Mouse (Mus musculus) erythroid progenitor cell, adult 5-6 weeks (primary cell): ENCODE data around the gene Trpv6. TPM values are rescaled to one million over a fixed set of nuclear protein-coding genes. Genes with fewer than 3 reads are reported as not detected.

ENCODE experiments used
- ATAC-seq: replicated peaks from 2 replicates; pipeline ENCODE4 v1.8.0; 2016; ENCODE audit warnings: moderate number of reproducible peaks, mild to moderate bottlenecking, moderate TSS enrichment, inconsistent platforms; ENCODE audit not compliant: poor library complexity, low FRiP score, severe bottlenecking
- total RNA-seq, 2 experiments: library from RNA; stranded (forward) in 1 of 2; stranded (reverse) in 1 of 2; fragments of 150-400 nt in 1 of 2; fragments of 186-747, 209-891 nt in 1 of 2; gene quantifications; 2 replicates each; pipeline versions ENCODE4 v1.2.3 to v1.2.4; 2015 to 2017; ENCODE audit warnings: low replicate concordance in 2 of 2

Trpv6 gene
- total RNA-seq, 2 experiments from 2014 or later = not detected

DNA sequence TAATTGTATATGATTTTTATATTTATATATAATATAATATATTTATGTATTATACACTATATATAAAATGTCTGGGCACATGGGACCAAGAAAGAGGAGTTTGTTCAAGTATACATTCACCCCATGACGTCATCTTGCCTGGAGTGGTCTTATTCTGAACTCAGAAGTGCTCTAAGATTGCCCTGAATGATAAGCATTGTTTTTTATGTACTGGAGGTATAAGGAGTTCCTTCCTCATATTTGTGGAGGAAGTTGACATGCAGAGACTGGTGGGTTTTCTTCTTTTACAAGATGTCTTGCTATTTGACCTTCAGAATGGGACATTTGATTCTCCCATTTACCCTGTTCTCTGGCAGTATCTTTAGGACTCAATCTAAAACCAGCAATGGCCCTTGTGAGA, 8.0 kb downstream of the Trpv6 start:
- ATAC-seq = no peak

DNA sequence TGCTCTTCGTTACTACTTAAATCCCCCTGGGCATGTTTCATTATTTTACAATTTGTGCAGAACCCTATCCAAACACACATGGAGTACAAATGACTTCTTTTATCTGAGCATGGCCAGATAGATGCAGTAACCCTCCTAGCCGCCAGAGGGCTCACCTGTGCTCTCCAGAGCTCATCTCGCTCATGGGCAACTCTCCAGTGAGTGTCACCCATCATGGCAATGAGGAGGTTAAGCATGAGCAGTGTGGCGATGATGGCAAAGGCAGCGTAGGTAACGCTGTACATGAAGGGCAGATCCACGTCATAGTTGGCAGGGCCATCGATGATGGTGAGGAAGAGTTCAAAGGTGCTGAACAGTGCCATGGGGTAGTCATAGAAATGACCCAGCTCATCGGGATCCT, 13.5 kb downstream of the Trpv6 start:
- peak; percentile 72 for ATAC-seq

DNA sequence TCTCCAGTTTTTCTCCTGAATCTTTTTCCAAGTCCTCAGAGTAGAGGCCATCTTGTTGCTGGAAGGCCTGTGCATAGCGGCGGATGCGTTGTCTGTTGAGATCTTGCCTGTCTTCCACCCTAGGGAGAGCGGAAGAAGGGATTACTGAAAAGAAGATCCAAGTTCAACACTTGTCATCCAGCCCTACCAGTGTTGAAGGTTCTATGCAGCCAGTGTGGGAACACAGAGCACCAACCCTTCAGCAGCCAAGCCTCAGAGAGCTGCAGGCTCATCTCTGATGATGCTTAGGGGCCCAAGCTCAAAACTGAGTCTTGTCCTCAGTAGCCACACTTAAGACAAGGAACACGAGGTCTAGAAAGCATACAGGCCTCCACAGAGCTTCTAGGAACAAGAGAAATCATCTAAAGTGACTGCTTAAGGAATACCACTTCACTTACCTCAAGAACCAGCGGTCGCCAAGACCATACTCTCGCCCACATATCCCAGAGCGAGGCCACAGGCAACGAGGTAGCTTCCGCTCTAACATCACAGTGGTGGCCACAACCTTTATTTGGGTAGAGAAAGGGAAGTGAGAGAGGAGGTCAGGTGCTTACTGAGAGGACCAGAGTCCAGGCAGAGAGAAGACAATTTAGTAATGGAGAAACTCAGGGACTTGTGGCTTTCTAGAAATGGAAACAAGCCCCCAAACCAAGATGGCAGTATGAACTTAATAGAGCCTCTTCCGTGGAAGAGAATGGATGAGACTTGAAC, 14.8 kb downstream of the Trpv6 start:
- ATAC-seq = no peak

DNA sequence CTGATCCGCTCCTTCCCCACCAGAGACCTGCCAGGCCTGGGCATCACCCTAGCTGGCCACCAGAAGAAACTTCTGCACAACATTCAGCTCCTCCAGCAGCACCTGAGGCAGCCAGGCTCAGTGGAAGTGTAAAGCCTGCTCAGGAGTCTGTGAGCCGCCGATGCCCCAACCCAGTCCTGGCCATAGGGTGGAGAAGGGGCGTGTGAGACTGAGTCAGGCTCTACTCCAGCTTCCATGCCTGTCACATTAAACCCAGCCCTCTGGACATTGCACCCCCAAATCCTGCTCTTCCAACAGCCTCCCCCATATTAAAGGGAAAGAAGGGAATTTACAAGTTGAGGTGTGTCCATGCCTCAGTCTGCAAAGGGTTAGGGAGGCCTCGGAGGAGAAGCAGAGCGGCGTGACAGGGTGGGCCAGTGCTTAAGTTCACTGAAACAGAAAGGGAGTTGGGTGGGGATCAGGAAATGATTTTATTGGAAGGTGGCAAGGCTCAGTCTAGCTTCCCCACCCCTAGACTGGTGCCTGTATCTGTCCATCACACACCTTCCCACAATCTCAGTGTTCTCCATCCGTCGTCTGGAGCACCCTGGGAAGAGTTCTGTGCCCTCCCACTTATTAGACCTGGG, 15.9 kb downstream of the Trpv6 start:
- ATAC-seq = no peak

DNA sequence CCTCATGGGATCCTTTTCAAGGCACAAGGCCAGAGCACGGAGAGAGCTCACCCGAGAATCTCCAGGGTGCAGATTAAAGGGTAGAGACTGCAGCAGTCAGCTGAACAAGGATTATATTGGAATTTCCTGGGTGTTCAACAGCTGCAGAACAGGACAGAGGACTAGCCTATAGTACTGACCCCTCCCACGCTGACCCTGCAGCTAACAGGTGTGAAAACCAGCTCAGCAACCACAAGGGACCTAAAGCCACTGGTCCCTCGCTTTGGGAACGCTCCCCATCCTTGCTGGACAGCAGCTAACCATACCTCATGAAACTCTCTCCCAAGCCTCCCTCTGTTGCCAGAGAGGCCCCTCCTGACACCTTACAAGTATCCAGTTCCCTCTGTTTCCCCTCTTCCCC, 28.6 kb downstream of the Trpv6 start:
- ATAC-seq = no peak

DNA sequence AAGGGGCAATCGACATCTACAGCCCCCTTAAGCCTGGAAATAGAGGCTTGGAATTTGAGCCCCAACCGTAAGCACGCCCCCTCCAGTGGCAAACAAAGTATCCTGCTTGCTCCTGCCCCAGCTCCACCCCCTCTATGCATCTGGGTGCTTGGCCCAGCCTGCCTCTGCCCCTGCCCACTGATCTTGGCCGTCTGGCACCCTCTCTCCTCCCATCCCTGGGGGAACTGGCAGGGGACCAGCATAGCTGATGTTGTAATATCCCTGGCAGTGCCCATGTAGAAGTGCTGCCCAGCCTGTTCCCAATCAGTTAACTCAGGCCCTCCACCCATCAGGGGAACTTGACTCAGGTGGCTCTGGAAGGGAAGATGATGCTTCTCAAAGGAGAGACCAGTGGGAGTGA, 30.0 kb downstream of the Trpv6 start:
- no peak for ATAC-seq

DNA sequence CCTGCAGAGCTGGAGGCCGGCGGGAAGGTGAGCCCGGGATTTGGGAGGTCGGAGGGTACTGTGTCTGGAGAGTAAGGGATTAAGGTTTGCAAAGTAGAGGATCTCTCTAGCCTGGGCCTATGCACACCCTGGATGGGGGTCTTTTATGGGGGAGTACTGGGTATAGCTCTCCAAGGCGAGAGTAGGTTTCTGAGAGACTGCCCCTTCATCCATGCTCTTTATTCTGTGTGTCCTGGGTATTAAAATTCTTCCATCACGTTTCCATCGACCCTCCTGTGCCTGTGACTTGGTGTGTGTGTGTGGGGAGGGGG, 30.5 kb downstream of the Trpv6 start:
- no peak; the same call in 1 of the 2 replicates for ATAC-seq

DNA sequence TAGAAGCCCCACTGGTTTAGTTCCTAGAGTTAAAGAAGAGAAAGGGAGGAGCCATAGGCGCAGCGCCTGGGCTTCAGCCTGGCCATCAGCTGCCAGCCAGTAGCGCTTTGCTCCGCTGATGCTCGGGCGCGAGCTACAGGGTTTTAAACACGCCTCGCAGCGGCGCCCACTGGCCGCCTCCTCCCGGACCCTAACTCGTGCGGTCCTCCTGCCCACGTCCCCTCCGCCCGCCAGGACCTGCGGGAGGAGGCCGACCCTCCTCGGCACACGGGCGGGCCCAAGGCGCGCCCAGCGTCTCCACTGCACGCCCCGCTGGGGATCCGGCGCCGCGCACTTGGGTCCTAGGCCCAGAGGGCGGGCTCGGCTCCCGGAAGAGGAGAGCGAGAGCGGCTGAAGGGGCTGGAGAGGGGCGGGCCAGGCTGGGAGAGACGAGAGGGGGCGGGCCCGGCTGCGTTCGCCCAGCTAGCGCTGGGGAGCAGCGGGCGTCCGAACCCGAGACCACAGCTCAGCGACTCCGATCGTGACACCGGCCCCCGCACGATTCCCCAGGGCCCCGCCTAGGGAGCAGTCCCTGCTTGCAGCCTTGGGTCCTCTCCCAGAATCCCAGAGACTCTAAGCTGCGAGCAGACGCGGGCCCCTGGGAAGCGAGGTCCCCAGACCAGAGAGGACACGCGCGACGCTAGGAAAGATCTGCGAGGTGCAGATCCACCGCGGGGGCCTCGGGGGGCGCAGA, 31.0 kb downstream of the Trpv6 start, which contains the start of gene Ephb6:
Gene Ephb6, plus strand, starts transcription at position 422 of the 733 bp plus-strand sequence.
- ATAC-seq = 0 out of 2 replicates have a peak, but pooled peaks have one; percentile 25

DNA sequence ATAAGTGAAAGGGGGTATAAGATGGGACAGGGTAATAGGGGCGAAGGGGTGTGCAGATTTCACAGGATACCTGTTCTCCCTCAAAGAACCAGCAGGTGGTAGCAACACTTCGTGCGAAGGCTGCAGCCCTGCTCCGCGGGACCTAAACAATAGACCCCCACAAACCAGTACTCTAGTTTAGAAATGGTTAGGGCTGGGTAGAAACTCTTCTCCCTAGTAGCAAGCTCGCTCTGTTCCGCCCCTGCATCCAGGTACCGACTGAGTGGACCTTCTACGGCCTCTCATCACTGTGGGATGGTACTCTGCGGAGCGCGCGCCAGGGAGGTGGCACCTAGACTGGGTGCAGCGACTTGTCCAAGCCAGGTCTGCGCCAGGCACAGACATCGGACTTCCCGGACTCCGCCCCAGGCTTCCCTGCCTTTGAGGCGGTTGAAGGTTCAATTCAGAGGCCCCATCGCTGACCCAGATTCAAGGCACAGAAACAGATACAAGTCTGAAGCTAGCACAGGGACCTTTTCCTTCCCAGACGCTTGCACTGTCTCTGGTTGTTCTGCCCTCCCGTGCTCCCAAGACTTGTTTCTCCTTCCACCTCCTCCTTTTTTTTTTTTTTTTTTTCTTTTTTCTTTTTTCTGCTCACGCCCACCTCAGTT, 31.7 kb downstream of the Trpv6 start:
- 0 out of 2 replicates have a peak, but pooled peaks have one; percentile 49 for ATAC-seq

DNA sequence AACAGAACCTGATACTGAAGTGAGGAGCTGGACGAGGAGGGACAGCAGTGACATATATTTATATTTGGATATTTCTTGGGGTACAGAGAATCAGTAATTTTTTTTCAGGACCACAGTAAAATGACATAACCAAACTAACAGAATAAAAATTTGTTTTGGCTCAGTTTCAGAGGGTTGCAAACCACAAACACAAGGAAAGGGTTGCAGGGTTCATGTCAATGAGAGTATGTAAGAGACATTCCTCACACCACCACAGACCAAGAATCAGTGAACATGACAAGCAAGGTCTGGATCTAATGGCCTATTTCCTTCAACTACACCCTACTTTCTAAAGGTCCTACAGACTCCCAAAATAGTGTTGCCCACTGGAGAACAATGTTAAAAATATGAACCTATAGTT, 54.0 kb downstream of the Trpv6 start:
- no peak for ATAC-seq

DNA sequence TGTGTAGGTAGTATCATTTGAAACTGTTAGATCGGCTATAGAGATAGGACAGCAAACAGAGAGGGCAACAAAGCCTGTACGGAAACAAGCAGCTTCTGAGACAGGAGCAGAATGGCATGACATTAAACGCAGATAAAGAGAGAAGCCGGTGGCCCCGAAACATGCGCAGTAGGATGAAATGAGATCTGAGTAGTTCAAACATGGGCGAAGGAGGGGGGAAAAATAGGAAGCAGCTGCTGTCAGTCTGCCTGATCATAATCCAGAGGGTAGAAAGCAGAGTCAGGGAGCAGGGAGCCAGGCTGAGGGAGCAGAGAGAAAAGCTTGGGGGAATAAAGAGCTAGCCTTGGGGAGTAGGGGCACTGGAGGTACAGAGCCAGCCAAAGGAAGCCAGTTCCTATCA, 54.9 kb downstream of the Trpv6 start:
- ATAC-seq = no peak

DNA sequence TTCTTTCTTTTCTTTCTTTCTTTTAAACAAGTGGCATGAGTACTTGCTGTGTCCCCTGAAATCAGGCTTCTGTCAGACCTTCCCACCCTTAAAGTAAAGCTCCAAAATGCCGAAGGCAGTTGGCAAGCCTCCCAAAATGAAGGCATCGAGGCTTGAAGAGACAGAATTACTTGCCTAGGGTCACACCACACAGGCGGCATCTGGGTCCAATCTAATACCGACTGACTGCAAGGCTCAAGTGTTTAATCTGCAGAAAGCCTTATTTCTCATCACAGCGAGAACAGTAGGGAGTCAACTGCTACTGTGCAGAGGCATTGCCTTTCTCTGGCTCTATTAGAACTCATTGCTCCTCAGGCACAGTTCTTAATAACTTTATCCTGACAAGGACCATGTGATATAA, 58.9 kb downstream of the Trpv6 start:
- no peak for ATAC-seq

DNA sequence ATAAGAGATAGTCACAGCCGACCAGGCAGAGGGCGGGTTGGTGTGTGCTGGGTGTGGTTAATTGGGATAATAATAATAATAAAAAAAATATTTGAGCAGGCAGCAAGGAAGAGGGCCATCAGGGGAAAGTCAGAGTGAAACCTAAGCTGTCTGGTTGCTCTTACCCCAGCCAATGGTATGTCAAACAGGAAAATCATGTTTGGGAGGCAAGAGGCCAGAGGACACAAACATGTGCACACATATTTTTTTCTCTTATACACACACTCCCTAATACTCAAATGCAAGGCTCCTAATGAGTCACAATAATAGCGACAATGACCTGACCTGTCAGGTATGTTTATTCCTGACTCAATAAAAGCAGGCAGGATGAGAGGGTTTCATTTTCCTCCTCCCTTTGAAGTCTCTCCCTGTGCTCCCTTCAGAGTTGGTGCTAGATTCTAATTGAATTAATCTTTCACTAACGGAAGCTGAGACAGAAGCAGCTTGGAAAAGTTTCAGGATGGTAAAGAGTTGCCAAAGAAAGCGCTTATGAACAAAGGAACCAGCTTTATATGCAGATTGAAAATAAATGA, 59.6 kb downstream of the Trpv6 start:
- no peak for ATAC-seq

Other genes starting within 250 kb of the Trpv6 start
- gene Gm5771, start 244.0 kb downstream of the Trpv6 start, total RNA-seq (2015; ENCODE audit: low replicate concordance) = not detected in 2 replicates
- not detected in 2 replicates for gene Gm5771, start 244.0 kb downstream of the Trpv6 start, total RNA-seq (2017; ENCODE audit: low replicate concordance)
- gene Gm10334, start 190.3 kb downstream of the Trpv6 start, total RNA-seq (2015; ENCODE audit: low replicate concordance) = not detected in 2 replicates
- not detected in 2 replicates for gene Gm10334, start 190.3 kb downstream of the Trpv6 start, total RNA-seq (2017; ENCODE audit: low replicate concordance)
- not detected in 2 replicates for gene Prss1, start 177.5 kb downstream of the Trpv6 start, total RNA-seq (2015; ENCODE audit: low replicate concordance)
- not detected in 2 replicates for gene Prss1, start 177.5 kb downstream of the Trpv6 start, total RNA-seq (2017; ENCODE audit: low replicate concordance)
- gene Prss2, start 114.6 kb downstream of the Trpv6 start, total RNA-seq (2015; ENCODE audit: low replicate concordance) = not detected in 2 replicates
- not detected in 2 replicates for gene Prss2, start 114.6 kb downstream of the Trpv6 start, total RNA-seq (2017; ENCODE audit: low replicate concordance)
- gene Ephb6, start 30.9 kb downstream of the Trpv6 start, total RNA-seq (2015; ENCODE audit: low replicate concordance) = not detected in 2 replicates
- not detected in 2 replicates for gene Ephb6, start 30.9 kb downstream of the Trpv6 start, total RNA-seq (2017; ENCODE audit: low replicate concordance)
- gene Trpv5, start 44.4 kb upstream of the Trpv6 start, total RNA-seq (2015; ENCODE audit: low replicate concordance) = 1.1 and 4.2 TPM in 2 replicates
- gene Trpv5, start 44.4 kb upstream of the Trpv6 start, total RNA-seq (2017; ENCODE audit: low replicate concordance) = 1.9 and 2.6 TPM in 2 replicates
- gene Llcfc1, start 48.0 kb upstream of the Trpv6 start, total RNA-seq (2015; ENCODE audit: low replicate concordance) = not detected in 2 replicates
- not detected in 2 replicates for gene Llcfc1, start 48.0 kb upstream of the Trpv6 start, total RNA-seq (2017; ENCODE audit: low replicate concordance)
- 2,964 and 2,966 TPM in 2 replicates for gene Kel, start 67.9 kb upstream of the Trpv6 start, total RNA-seq (2015; ENCODE audit: low replicate concordance)
- gene Kel, start 67.9 kb upstream of the Trpv6 start, total RNA-seq (2017; ENCODE audit: low replicate concordance) = 871 and 1,033 TPM in 2 replicates
- gene Olfr459, start 138.8 kb upstream of the Trpv6 start, total RNA-seq (2015; ENCODE audit: low replicate concordance) = not detected in 2 replicates
- not detected in 2 replicates for gene Olfr459, start 138.8 kb upstream of the Trpv6 start, total RNA-seq (2017; ENCODE audit: low replicate concordance)
- gene Pip, start 211.1 kb upstream of the Trpv6 start, total RNA-seq (2015; ENCODE audit: low replicate concordance) = not detected in 2 replicates
- gene Pip, start 211.1 kb upstream of the Trpv6 start, total RNA-seq (2017; ENCODE audit: low replicate concordance) = not detected in 2 replicates
- gene Sval2, start 216.6 kb upstream of the Trpv6 start, total RNA-seq (2015; ENCODE audit: low replicate concordance) = not detected in 2 replicates
- gene Sval2, start 216.6 kb upstream of the Trpv6 start, total RNA-seq (2017; ENCODE audit: low replicate concordance) = not detected in 2 replicates